Mouse (Mus musculus) cerebellum, adult 2 months (tissue): ENCODE results near the gene Lingo3.

Experiments
- CTCF ChIP-seq: fragments of 200-500 bp; IDR thresholded peaks from 2 replicates; pipeline ENCODE4 v1.5.1; 2011; ENCODE audit warnings: low read depth, mild to moderate bottlenecking, control low read depth, low read length, moderate library complexity, borderline replicate concordance; ENCODE audit not compliant: insufficient read depth
- POLR2A ChIP-seq: fragments of 200-500 bp; IDR thresholded peaks from 2 replicates; pipeline ENCODE4 v1.6.1; 2011; ENCODE audit warnings: low read length, control low read depth, borderline replicate concordance; ENCODE audit not compliant: insufficient read depth

DNA sequence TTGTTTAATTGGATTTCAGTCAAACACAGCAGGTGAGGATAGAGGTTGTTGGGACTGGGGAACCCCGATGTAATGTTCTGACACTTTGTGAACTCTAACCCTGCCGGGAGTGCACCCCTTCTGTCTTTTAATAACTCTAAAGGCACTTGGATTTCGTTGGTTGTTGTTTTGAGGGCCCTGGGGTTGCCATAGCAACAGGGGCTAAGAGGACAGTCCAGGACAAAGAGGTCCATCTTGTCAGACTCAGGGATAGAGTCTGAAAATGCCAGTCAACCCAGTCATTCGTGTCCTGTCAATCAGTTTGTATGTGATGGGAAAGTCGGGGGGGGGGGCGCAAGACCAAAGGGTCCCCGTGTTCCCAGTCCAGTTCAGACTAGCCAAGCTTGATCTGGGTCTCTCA lies 11.0 kb downstream of the Lingo3 start:
- TF ChIP-seq CTCF (no peak), POLR2A (no peak)
